Mouse (Mus musculus): ENCODE measurements around the gene 3110009E18Rik. TPM values are rescaled to one million over a fixed set of nuclear protein-coding genes. Genes with fewer than 3 reads are reported as not detected.
"Not testable (repeated sequence)": the region's sequence is repeated elsewhere in the genome, so short reads cannot be mapped to it uniquely, and the experiment has no call there.

Gene 3110009E18Rik
- polyA plus RNA-seq, 1 experiment from 2014 or later, result 22.6 TPM

- Histone ChIP-seq H3K27me3 (no peaks in the 10 kb centered on the region), H3K4me2 (replicated peaks) (no peak overlapping the region), H3K9me3 (replicated peaks) (no peaks in the 10 kb centered on the region), H3K27ac (no peak overlapping the region), H3K36me3 (no peaks in the 10 kb centered on the region), H3K9ac (no peak overlapping the region), H3K4me3 (no peak overlapping the region), H3K4me1 (peaks cover 9% of the 10 kb centered on the region)
- WGBS, result 67% methylated on average over 13 of the region's 13 CpGs
- ATAC-seq (ENCODE audit: low FRiP score), result no peak
These were observed 34.3 kb upstream of the 3110009E18Rik start for GRCm38 (mm10) chr1:120086644-120087043.

DNA sequence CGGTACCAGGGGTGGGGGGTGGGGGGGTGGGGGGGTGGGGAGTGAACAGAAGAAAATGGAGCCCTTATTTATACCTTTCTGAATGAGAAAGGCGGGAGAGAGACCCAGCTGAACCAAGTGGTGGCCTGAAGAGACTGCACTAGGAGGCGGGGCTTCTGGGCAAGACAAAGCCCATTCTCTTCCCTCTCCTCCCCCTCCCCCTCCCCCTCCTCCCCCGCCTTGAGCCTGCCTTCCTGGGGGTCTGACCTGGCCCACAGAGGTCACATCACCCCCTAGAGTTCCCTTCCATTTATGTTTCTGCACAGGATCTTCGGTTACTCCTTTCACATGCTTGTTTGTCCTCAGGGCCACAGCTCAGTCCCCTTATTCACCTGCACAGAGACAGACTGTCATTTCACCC lies 31.8 kb upstream of the 3110009E18Rik start:
- no peaks in the 10 kb centered on the region for H3K36me3 ChIP-seq
- ATAC-seq (ENCODE audit: low FRiP score), result no peak
- no peak overlapping the region for H3K4me2 ChIP-seq (replicated peaks)
- H3K27me3 ChIP-seq, result no peaks in the 10 kb centered on the region
- 0 out of 2 replicates have a peak, but pooled peaks cover 9% of the 10 kb centered on the region for H3K9me3 ChIP-seq (replicated peaks)
- WGBS, result 6% methylated on average over 4 of the region's 5 CpGs
- H3K4me3 ChIP-seq, result no peak overlapping the region
- no peak overlapping the region for H3K27ac ChIP-seq
- H3K4me1 ChIP-seq, result peaks cover 7% of the 10 kb centered on the region
- H3K9ac ChIP-seq, result no peak overlapping the region

DNA sequence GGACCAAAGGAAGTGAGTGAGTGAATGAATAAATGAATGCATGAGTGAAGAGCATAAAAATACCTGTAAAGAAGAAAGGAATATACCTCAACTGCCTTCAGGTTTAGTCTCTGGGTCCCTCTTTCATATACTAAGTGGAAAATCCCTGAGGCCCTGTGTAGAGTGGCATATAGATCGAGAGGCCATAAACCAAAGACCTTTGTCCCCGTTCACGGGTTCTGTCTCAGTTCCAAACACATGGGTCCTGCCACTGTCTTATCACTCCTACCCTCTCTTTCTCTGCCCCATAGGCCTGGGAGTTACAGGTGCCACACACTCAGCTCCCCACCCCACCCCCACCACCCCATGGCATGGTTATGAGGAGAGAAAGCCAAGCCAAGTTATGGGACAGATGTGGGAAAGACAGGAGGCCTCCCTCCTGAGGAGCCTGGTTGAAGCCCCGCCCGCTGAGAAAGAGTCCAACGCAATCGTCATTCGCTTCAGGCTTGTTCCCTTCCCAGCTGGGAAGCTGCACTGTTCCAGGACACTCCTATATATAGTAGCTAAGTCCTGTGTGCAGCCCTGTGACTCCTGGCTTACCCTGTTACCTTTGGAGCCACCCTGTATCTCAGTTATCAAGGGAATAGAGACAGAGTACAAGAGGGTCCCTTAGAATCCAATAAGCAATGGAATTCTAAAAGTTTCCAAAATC lies 30.0 kb upstream of the 3110009E18Rik start:
- H3K36me3 ChIP-seq, result no peaks in the 10 kb centered on the region
- H3K27ac ChIP-seq, result no peak overlapping the region
- no peak overlapping the region for H3K9ac ChIP-seq
- no peak overlapping the region for H3K4me3 ChIP-seq
- H3K9me3 ChIP-seq (replicated peaks), result 0 out of 2 replicates have a peak, but pooled peaks cover 9% of the 10 kb centered on the region
- ATAC-seq (ENCODE audit: low FRiP score), result no peak
- H3K4me2 ChIP-seq (replicated peaks), result no peak overlapping the region
- WGBS, result 80% methylated on average over 8 of the region's 8 CpGs
- H3K4me1 ChIP-seq, result peaks cover 7% of the 10 kb centered on the region
- no peaks in the 10 kb centered on the region for H3K27me3 ChIP-seq

DNA sequence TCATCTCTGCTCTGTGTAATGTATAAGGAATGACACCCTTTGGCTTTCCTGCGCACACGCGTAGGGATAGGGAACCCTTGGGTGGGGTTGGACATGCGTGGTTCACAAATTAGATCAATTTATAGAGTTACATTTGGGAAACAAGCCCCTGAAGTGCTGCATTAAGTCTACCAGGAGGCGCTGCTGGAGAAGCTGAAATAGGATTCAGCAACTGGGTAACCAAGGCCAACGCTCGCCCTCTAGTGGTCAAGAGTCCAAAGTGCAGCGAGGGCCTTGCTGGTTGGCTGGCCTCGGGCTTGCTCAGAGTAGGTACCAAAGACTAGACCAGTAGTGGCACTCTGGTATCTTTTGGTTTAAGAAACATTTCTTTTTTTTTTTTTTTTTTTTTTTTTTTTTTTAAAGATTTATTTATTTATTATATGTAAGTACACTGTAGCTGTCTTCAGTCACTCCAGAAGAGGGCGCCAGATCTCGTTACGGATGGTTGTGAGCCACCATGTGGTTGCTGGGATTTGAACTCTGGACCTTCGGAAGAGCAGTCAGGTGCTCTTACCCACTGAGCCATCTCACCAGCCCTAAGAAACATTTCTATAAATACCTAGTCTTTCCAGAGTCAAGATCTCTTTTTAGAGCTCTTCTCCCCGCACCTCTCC lies 27.4 kb upstream of the 3110009E18Rik start:
- 61% methylated on average over 12 of the region's 14 CpGs for WGBS
- ATAC-seq (ENCODE audit: low FRiP score); H3K27me3 ChIP-seq; H3K9me3 ChIP-seq (replicated peaks); H3K9ac ChIP-seq; H3K36me3 ChIP-seq; H3K27ac ChIP-seq; H3K4me2 ChIP-seq (replicated peaks); H3K4me3 ChIP-seq; H3K4me1 ChIP-seq: not testable (repeated sequence)

DNA sequence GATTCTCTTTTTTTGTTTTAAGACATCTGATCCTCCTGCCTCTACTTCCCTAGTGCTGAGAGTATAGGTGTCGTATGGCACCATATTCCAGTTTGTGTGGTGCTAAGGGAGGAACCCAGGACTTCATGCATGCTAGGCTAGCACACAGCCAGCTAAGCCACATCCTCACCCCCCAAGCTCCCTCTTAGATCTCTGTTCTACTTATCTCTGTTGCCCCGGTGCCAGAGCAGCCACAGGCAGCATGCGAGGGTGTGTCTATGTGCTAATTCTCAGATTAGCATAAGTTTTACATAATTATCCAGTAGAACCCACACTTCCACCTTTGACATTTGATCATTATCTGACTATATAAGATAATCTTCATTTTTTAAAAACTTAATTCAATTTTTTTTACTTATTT lies 26.1 kb upstream of the 3110009E18Rik start:
- no peak overlapping the region for H3K27ac ChIP-seq
- WGBS, result 77% methylated on average over 3 of the region's 3 CpGs
- ATAC-seq (ENCODE audit: low FRiP score), result no peak

GRCm38 (mm10) chr1:120098327-120098726 lies 22.7 kb upstream of the 3110009E18Rik start:
- H3K27ac ChIP-seq, result no peak overlapping the region
- H3K27me3 ChIP-seq, result no peaks in the 10 kb centered on the region
- H3K9ac ChIP-seq, result no peak overlapping the region
- H3K4me1 ChIP-seq, result no peaks in the 10 kb centered on the region
- no peak overlapping the region for H3K4me2 ChIP-seq (replicated peaks)
- no peak overlapping the region for H3K4me3 ChIP-seq
- no peak for ATAC-seq (ENCODE audit: low FRiP score)
- H3K9me3 ChIP-seq (replicated peaks), result no peaks in the 10 kb centered on the region
- WGBS, result 14% methylated on average over 7 of the region's 7 CpGs
- H3K36me3 ChIP-seq, result no peaks in the 10 kb centered on the region

More for the DNA sequence above, 26.1 kb upstream of the 3110009E18Rik start:
- Histone ChIP-seq H3K4me1 (no peaks in the 10 kb centered on the region), H3K4me2 (replicated peaks) (no peak overlapping the region), H3K9me3 (replicated peaks) (0 out of 2 replicates have a peak, but pooled peaks cover 9% of the 10 kb centered on the region), H3K36me3 (no peaks in the 10 kb centered on the region), H3K4me3 (no peak overlapping the region), H3K9ac (no peak overlapping the region), H3K27me3 (no peaks in the 10 kb centered on the region)

DNA sequence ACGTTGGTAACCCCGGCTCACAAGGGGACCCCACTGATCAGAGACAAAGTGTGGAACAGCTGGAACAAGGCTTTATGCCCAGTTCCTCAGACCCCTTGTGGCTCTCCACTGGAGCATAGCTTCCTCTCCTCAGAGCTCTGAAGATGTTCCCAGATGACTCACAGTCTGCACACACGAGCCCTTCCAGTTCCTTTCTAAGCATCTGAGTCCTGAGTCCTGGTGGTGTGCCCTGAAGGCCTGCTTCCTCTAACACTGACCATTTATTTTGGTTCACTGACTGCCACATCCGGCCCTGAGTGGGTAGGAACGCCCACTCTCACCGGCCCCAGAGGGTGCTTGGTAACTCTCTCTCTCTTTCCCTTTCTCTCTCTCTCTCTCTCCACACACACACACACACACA lies 21.5 kb upstream of the 3110009E18Rik start:
- Histone ChIP-seq H3K4me3 (no peak overlapping the region), H3K27ac (no peak overlapping the region), H3K4me1 (no peaks in the 10 kb centered on the region), H3K9me3 (replicated peaks) (no peaks in the 10 kb centered on the region), H3K9ac (no peak overlapping the region), H3K4me2 (replicated peaks) (no peak overlapping the region), H3K36me3 (no peaks in the 10 kb centered on the region), H3K27me3 (no peaks in the 10 kb centered on the region)
- WGBS, result 62% methylated on average over 6 of the region's 6 CpGs
- no peak for ATAC-seq (ENCODE audit: low FRiP score)

GRCm38 (mm10) chr1:120100456-120101226 lies 20.3 kb upstream of the 3110009E18Rik start:
- 79% methylated on average over 8 of the region's 8 CpGs for WGBS
- no peaks in the 10 kb centered on the region for H3K9me3 ChIP-seq (replicated peaks)
- no peaks in the 10 kb centered on the region for H3K27me3 ChIP-seq
- no peaks in the 10 kb centered on the region for H3K4me1 ChIP-seq
- H3K27ac ChIP-seq, result no peak overlapping the region
- no peaks in the 10 kb centered on the region for H3K36me3 ChIP-seq
- H3K4me2 ChIP-seq (replicated peaks), result no peak overlapping the region
- no peak overlapping the region for H3K4me3 ChIP-seq
- H3K9ac ChIP-seq, result no peak overlapping the region
- ATAC-seq (ENCODE audit: low FRiP score), result no peak

GRCm38 (mm10) chr1:120101227-120101609 lies 19.8 kb upstream of the 3110009E18Rik start:
- Histone ChIP-seq H3K9ac (no peak overlapping the region), H3K4me2 (replicated peaks) (no peak overlapping the region), H3K9me3 (replicated peaks) (no peaks in the 10 kb centered on the region), H3K4me3 (no peak overlapping the region), H3K4me1 (no peaks in the 10 kb centered on the region), H3K36me3 (no peaks in the 10 kb centered on the region), H3K27ac (no peak overlapping the region), H3K27me3 (no peaks in the 10 kb centered on the region)
- 81% methylated on average over 3 of the region's 3 CpGs for WGBS
- no peak for ATAC-seq (ENCODE audit: low FRiP score)

GRCm38 (mm10) chr1:120105556-120105959 lies 15.4 kb upstream of the 3110009E18Rik start:
- H3K9ac ChIP-seq, result no peak overlapping the region
- no peaks in the 10 kb centered on the region for H3K36me3 ChIP-seq
- 82% methylated on average over 5 of the region's 5 CpGs for WGBS
- ATAC-seq (ENCODE audit: low FRiP score), result no peak
- H3K4me1 ChIP-seq, result no peaks in the 10 kb centered on the region
- no peak overlapping the region for H3K27ac ChIP-seq
- no peak overlapping the region for H3K4me3 ChIP-seq
- H3K9me3 ChIP-seq (replicated peaks), result no peaks in the 10 kb centered on the region
- no peaks in the 10 kb centered on the region for H3K27me3 ChIP-seq
- H3K4me2 ChIP-seq (replicated peaks), result no peak overlapping the region

DNA sequence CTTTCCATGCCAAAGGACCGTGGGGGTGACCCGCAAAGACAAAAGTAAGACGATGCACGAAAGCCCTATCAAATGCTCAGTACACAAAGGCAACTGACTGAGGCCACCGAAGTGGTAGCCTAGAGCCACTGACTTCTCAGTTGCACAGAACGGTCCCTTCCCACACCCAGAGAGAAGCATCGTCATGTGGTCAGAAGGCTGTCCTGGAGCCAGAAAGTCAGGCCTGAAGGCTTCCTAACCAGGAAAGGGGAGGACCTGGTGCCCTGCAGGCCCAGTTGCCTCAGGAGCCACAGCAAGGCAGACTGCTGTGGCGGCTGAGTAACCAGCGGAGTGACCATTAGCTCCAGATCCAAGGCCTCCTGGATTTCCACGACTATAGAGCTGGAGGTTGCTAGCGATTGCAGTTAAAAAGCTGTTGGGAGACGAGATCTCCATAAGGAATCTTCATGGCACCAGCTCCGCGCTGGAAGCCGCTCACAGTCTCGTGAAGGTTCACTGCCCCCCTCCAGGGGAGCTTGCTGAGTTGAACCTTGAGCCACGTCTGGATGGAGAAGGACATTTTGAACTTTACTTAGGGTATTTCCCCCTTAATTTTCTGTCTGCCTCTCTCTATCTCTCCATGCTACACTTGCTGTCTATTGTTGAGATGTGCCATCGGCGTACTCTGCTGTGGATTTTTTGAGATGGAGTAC lies 11.1 kb upstream of the 3110009E18Rik start:
- H3K27ac ChIP-seq, result no peak overlapping the region
- no peaks in the 10 kb centered on the region for H3K4me1 ChIP-seq
- H3K4me2 ChIP-seq (replicated peaks), result no peak overlapping the region
- no peak overlapping the region for H3K4me3 ChIP-seq
- ATAC-seq (ENCODE audit: low FRiP score), result no peak
- no peaks in the 10 kb centered on the region for H3K27me3 ChIP-seq
- H3K9me3 ChIP-seq (replicated peaks), result no peaks in the 10 kb centered on the region
- H3K36me3 ChIP-seq, result peaks cover 27% of the 10 kb centered on the region
- no peak overlapping the region for H3K9ac ChIP-seq
- 88% methylated on average over 19 of the region's 19 CpGs for WGBS

- H3K27me3 ChIP-seq, result no peaks in the 10 kb centered on the region
- H3K27ac ChIP-seq, result no peak overlapping the region
- no peak overlapping the region for H3K4me2 ChIP-seq (replicated peaks)
- H3K4me1 ChIP-seq, result no peaks in the 10 kb centered on the region
- no peak overlapping the region for H3K4me3 ChIP-seq
- no peak overlapping the region for H3K9ac ChIP-seq
- 91% methylated on average over 8 of the region's 8 CpGs for WGBS
- no peak for ATAC-seq (ENCODE audit: low FRiP score)
- H3K36me3 ChIP-seq, result peaks cover 41% of the 10 kb centered on the region
- H3K9me3 ChIP-seq (replicated peaks), result no peaks in the 10 kb centered on the region
These were observed 9.2 kb upstream of the 3110009E18Rik start for GRCm38 (mm10) chr1:120111766-120112165.

Data from hindbrain, embryonic 12.5 days (tissue).